Mouse (Mus musculus): ENCODE data around the gene Gm29427. TPM values are rescaled to one million over a fixed set of nuclear protein-coding genes. Genes with fewer than 3 reads are reported as not detected.
A peak's percentile ranks its signal among the peaks of the same experiment; 100 is the strongest.

Gene Gm29427
- polyA plus RNA-seq, 2 experiments from 2014 or later, result not detected

- ATAC-seq, result no peak
These were observed 71.5 kb downstream of the Gm29427 start for GRCm38 (mm10) chr1:130644103-130644502.

GRCm38 (mm10) chr1:130640967-130641366, 74.6 kb downstream of the Gm29427 start:
- no peak for ATAC-seq

- ATAC-seq, result peak; percentile 91
These were observed 81.7 kb downstream of the Gm29427 start for GRCm38 (mm10) chr1:130633761-130634410.

GRCm38 (mm10) chr1:130633316-130633715, 82.3 kb downstream of the Gm29427 start:
- ATAC-seq, result no peak

GRCm38 (mm10) chr1:130629521-130629920, 86.1 kb downstream of the Gm29427 start, which contains the start of gene Zp3r:
TSS of gene Zp3r (minus strand) at chr1:130629621.
- no peak for ATAC-seq

Other genes starting within 250 kb of the Gm29427 start
- gene Zp3r, start 86.2 kb downstream of the Gm29427 start, polyA plus RNA-seq (2017; shearing (Covaris generic)), result not detected
- gene C4bp, start 54.2 kb downstream of the Gm29427 start, polyA plus RNA-seq (2017; shearing (Covaris generic)), result not detected
- 10 to 100 TPM; 19.3 to 20.3 TPM for gene Yod1, start 1.5 kb upstream of the Gm29427 start, polyA plus RNA-seq (2017; shearing (Covaris generic))
- 1 to 10 TPM; 2.7 to 3.9 TPM for gene Pfkfb2, start 13.5 kb upstream of the Gm29427 start, polyA plus RNA-seq (2017; shearing (Covaris generic))
- under 1 TPM; 0.25 to 0.34 TPM for gene AA986860, start 16.2 kb upstream of the Gm29427 start, polyA plus RNA-seq (2017; shearing (Covaris generic))
- gene Fcamr, start 85.1 kb upstream of the Gm29427 start, polyA plus RNA-seq (2017; shearing (Covaris generic)), result not detected
- under 1 TPM in 1 of 2 experiments, not detected in 1; 0.19 TPM for gene Pigr, start 110.9 kb upstream of the Gm29427 start, polyA plus RNA-seq (2017; shearing (Covaris generic))
- gene Fcmr, start 149.9 kb upstream of the Gm29427 start, polyA plus RNA-seq (2017; shearing (Covaris generic)), result 1 to 10 TPM in 1 of 2 experiments, under 1 TPM in 1; 0.56 to 6.0 TPM
- gene Il24, start 171.7 kb upstream of the Gm29427 start, polyA plus RNA-seq (2017; shearing (Covaris generic)), result not detected
- not detected for gene Il20, start 195.7 kb upstream of the Gm29427 start, polyA plus RNA-seq (2017; shearing (Covaris generic))
- gene Il19, start 224.3 kb upstream of the Gm29427 start, polyA plus RNA-seq (2017; shearing (Covaris generic)), result not detected

Measured in activated CD4-positive, CD25-positive, alpha-beta regulatory T cell, adult 4 months (primary cell).